Mouse (Mus musculus) liver, embryonic 14.5 days (tissue): ENCODE measurements around the gene Gp9.

Experiments used
- CTCF ChIP-seq: IDR thresholded peaks from 2 replicates; pipeline ENCODE4 v1.5.1; 2016; ENCODE audit warnings: antibody characterized with exemption, low read depth, control low read depth
- EP300 ChIP-seq: IDR thresholded peaks from 2 replicates; pipeline ENCODE4 v1.6.1; 2016; ENCODE audit warnings: antibody characterized with exemption, low read depth

- TF ChIP-seq CTCF, result no peak
- TF ChIP-seq EP300, result no peak
Measured at GRCm38 (mm10) chr6:87809144-87809543, 31.3 kb downstream of the Gp9 start.
